In genomic region chr5:129177697-129178511, GRCm38 (mm10) we compare ENCODE assay signal across 8 mouse cellular contexts.
A peak's percentile ranks its signal among the peaks of the same experiment; 100 is the strongest.
DNase-seq lines count a peak whose midpoint lies in the region; ATAC-seq lines count a peak whose summit lies in the region.

No protein-coding gene starts in this region.

- peak; percentile 83 for DNase-seq in ZHBTc4 (ENCODE audit: low read depth, low spot score)
- DNase-seq in gastrocnemius, postnatal 10 days = peak; percentile 90
- peak; percentile 37 to 85 for DNase-seq in left cerebral cortex, adult 9 months (ENCODE audit: low spot score in 2 of 2)
- peak; percentile 88 to 94 for DNase-seq in right cerebral cortex, adult 2 months (ENCODE audit: low spot score in 2 of 2)
- DNase-seq in urinary bladder, postnatal 10 days (ENCODE audit: low spot score) = peak; percentile 63

- peak overlapping the region; percentile 90 for H3K4me3 ChIP-seq in megakaryocyte, embryonic 14.5 days (replicated peaks)

- peaks cover 11% of the 10 kb centered on the region for H3K4me1 ChIP-seq in megakaryocyte, embryonic 14.5 days

- no peaks in the 10 kb centered on the region for H3K36me3 ChIP-seq in megakaryocyte, embryonic 14.5 days (replicated peaks; ENCODE audit: low read length)

- peak; percentile 96 for ATAC-seq in common myeloid progenitor, adult 5-6 weeks (replicated peaks; ENCODE audit: low read depth, poor library complexity, severe bottlenecking)
- peak; percentile 88 for ATAC-seq in inflammation-experienced regulatory T-cells, adult 6 months

- peaks cover 54% of the 10 kb centered on the region for H3K27me3 ChIP-seq in megakaryocyte, embryonic 14.5 days (replicated peaks)

- H3K9me3 ChIP-seq in megakaryocyte, embryonic 14.5 days = no peaks in the 10 kb centered on the region

Comparison
In these comparisons a context has a peak if more than half of its experiments do, and no peak if none do; other contexts are left out.
1. Peak in every context shown above with its lines: DNase-seq, ATAC-seq and H3K4me3 ChIP-seq.